Mouse (Mus musculus) spleen, adult 2 months (tissue): ENCODE measurements around the gene Prkce. TPM values are rescaled to one million over a fixed set of nuclear protein-coding genes. Genes with fewer than 3 reads are reported as not detected.

ENCODE experiments used
- DNase-seq, 2 experiments: peaks; one replicate each; pipeline versions ENCODE4 v3.0.0 to v3.0.0-alpha.2; 2012 to 2021; ENCODE audit warnings: low spot score in 2 of 2, low read depth in 1 of 2
- H3K27ac ChIP-seq: fragments of 200-500 bp; 2 replicates; pipeline ENCODE4 v1.5.1; 2012; ENCODE audit warnings: low read length, inconsistent platforms; ENCODE audit not compliant: insufficient read depth
- H3K27me3 ChIP-seq: fragments of 200-500 bp; 2 replicates; pipeline ENCODE4 v1.6.1; 2012; ENCODE audit warnings: mild to moderate bottlenecking, moderate library complexity, low read length, inconsistent platforms; ENCODE audit not compliant: control insufficient read depth, insufficient read depth
- H3K36me3 ChIP-seq: fragments of 200-500 bp; 2 replicates; pipeline ENCODE4 v1.6.1; 2012; ENCODE audit warnings: mild to moderate bottlenecking, low read length, inconsistent platforms; ENCODE audit not compliant: control insufficient read depth, insufficient read depth
- H3K4me1 ChIP-seq: fragments of 200-500 bp; 2 replicates; pipeline ENCODE4 v1.6.1; 2011; ENCODE audit warnings: inconsistent platforms; ENCODE audit not compliant: control insufficient read depth, insufficient read depth, insufficient read length
- H3K4me3 ChIP-seq: fragments of 200-500 bp; 2 replicates; pipeline ENCODE4 v1.5.1; 2011; ENCODE audit warnings: mild to moderate bottlenecking, inconsistent platforms; ENCODE audit not compliant: insufficient read depth, insufficient read length; ENCODE audit errors: extremely low read depth
- CTCF ChIP-seq: fragments of 200-500 bp; IDR thresholded peaks from 2 replicates; pipeline ENCODE4 v1.5.1; 2011; ENCODE audit warnings: mild to moderate bottlenecking, inconsistent platforms; ENCODE audit not compliant: insufficient read depth, insufficient read length, insufficient replicate concordance; ENCODE audit errors: extremely low read depth
- POLR2A ChIP-seq: fragments of 200-500 bp; IDR thresholded peaks from 2 replicates; pipeline ENCODE4 v1.6.1; 2011; ENCODE audit warnings: low read depth, low read length, inconsistent platforms
- WGBS: fragments of 180-500 bp; shearing (Covaris S2); methylation state at CpG from one replicate; pipeline ENCODE4 v1.1.7; 2018; 5-methylcytosine and 5-hydroxymethylcytosine counted together
- polyA plus RNA-seq: library from polyadenylated mRNA; depleted of rRNA; stranded (reverse); fragments of >200 nt; gene quantifications from 2 replicates; pipeline ENCODE4 v1.2.3, GENCODE M21; 2012

The Prkce gene
- polyA plus RNA-seq, 1 experiment, result 4.8 TPM

GRCm38 (mm10) chr17:86254285-86254684 is 86.7 kb downstream of the Prkce start:
- H3K27me3 ChIP-seq, result no peaks in the 10 kb centered on the region
- TF ChIP-seq CTCF (no peak), POLR2A (no peak)
- H3K4me3 ChIP-seq, result no peak overlapping the region
- peaks cover 6% of the 10 kb centered on the region; the same call in 1 of the 2 replicates for H3K4me1 ChIP-seq
- H3K36me3 ChIP-seq, result no peaks in the 10 kb centered on the region
- no peak for DNase-seq
- WGBS, result 94% methylated on average over 8 of the region's 8 CpGs
- no peak overlapping the region for H3K27ac ChIP-seq

DNA sequence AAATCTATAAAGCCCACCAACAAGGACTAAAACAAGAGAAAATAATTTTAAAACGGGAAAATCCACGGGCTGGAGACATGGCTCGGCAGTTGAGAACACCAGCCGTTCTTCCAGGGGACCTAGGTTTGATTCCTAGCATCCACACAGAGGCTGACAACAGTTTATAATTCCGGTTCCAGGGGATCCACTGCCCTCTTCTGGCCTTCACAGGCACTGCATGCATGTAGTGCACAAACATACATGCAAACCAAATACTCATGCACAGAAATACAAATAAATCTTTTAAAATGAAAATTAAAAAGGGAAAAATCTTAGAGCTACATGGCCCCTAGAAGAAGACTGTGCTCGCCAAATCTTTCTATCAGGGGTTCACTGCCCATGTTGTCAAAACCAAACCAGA is 87.4 kb downstream of the Prkce start:
- Histone ChIP-seq H3K4me3 (no peak overlapping the region), H3K27ac (no peak overlapping the region), H3K4me1 (peaks cover under 1% of the 10 kb centered on the region; the same call in 1 of the 2 replicates), H3K27me3 (no peaks in the 10 kb centered on the region), H3K36me3 (no peaks in the 10 kb centered on the region)
- WGBS, result 96% methylated on average over 6 of the region's 6 CpGs
- no peak for TF ChIP-seq CTCF
- no peak for TF ChIP-seq POLR2A
- DNase-seq, result no peak

DNA sequence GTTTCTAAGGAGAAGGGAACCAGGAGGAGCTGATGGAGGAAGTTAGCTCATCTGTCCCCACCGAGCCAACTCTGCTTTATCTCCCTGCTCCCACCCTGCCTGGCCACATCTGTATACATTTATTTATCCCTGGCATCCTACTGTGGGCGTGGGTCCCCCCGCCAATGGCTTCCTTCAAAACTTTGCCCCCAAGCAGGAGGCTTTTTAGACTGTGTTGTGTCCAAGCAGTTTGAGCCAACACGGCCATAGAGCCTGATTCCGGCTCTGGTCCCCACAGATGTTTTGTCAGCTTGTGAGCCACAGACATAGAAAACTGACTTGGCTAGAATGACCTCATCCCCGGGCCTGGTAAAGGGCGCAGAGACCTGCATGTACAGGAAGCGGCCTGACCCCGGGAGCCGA is 89.1 kb downstream of the Prkce start:
- TF ChIP-seq CTCF (no peak), POLR2A (no peak)
- H3K4me3 ChIP-seq, result no peak overlapping the region

GRCm38 (mm10) chr17:86261067-86261466 is 93.5 kb downstream of the Prkce start:
- WGBS, result 90% methylated on average over 8 of the region's 8 CpGs
- no peak for DNase-seq
- no peak for TF ChIP-seq CTCF
- no peak for TF ChIP-seq POLR2A

More for the DNA sequence above, 89.1 kb downstream of the Prkce start:
- 76% methylated on average over 10 of the region's 10 CpGs for WGBS
- no peaks in the 10 kb centered on the region for H3K4me1 ChIP-seq
- H3K27ac ChIP-seq, result no peak overlapping the region
- no peaks in the 10 kb centered on the region for H3K27me3 ChIP-seq
- H3K36me3 ChIP-seq, result no peaks in the 10 kb centered on the region
- no peak for DNase-seq

GRCm38 (mm10) chr17:86263985-86264649 is 96.5 kb downstream of the Prkce start:
- H3K27me3 ChIP-seq, result no peaks in the 10 kb centered on the region; the same call in 1 of the 2 replicates
- TF ChIP-seq CTCF, result no peak
- TF ChIP-seq POLR2A, result no peak
- H3K27ac ChIP-seq, result no peak overlapping the region
- WGBS, result 92% methylated on average over 11 of the region's 11 CpGs
- no peaks in the 10 kb centered on the region for H3K36me3 ChIP-seq
- H3K4me3 ChIP-seq, result no peak overlapping the region
- no peaks in the 10 kb centered on the region for H3K4me1 ChIP-seq
- DNase-seq, result no peak

More at GRCm38 (mm10) chr17:86261067-86261466, 93.5 kb downstream of the Prkce start:
- no peaks in the 10 kb centered on the region for H3K27me3 ChIP-seq
- no peaks in the 10 kb centered on the region for H3K4me1 ChIP-seq
- no peak overlapping the region for H3K27ac ChIP-seq
- H3K4me3 ChIP-seq, result no peak overlapping the region
- no peaks in the 10 kb centered on the region for H3K36me3 ChIP-seq

DNA sequence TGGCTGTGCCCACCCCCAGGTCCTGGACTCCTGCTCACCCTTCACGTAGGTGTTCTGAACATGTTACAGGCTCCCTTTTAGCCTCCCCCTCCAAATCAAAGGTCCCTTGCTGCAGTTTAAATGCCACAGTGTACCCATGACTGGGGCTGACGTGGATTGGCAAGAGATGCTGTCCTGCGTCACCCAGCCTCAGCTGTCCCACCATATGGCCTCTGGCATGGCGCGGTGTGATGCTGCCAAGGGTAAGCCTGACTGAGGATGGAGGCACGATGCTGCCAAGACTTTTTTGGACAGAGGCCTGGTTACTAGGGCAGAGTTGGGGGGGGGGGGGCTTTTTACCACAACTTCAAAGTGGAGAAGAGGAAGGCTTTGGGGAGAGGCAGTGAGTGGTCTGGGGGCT is 98.5 kb downstream of the Prkce start:
- no peak overlapping the region for H3K4me3 ChIP-seq
- no peaks in the 10 kb centered on the region; the same call in 1 of the 2 replicates for H3K27me3 ChIP-seq
- H3K4me1 ChIP-seq, result 0 out of 2 replicates have a peak, but pooled peaks cover 2% of the 10 kb centered on the region
- H3K36me3 ChIP-seq, result no peaks in the 10 kb centered on the region
- no peak for TF ChIP-seq CTCF
- TF ChIP-seq POLR2A, result no peak
- H3K27ac ChIP-seq, result no peak overlapping the region
- 94% methylated on average over 6 of the region's 6 CpGs for WGBS
- no peak for DNase-seq

DNA sequence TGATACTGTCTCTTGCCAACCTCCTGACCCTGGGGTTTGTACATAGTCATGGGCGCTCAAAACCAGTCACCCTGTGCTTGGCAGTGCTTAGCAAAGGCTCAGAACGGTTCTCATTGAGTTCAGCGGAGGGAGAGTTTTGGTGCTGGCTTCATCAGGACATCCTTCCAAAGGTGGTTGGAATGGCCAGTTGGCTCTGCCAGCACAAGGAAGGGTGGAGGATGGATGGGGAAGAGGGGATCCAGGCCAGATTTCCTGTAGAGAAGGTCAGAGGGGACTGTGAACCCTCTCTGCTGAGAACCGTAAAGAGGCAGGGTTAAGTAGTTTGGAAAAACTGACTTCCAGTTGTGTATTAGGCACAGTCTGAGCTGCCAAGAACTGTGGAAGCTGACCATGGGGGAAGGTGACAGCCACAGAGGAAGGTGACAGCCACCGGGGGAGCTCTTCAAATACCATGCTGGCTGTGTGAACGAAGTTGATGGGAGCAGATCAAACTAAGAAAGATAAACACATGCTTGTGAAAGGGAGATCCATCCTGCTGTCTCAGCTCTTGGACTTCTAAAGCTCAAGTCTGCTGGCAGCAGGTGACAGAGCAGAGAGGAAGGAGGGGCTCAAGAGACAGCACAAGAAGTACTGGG is 99.7 kb downstream of the Prkce start:
- Histone ChIP-seq H3K27ac (no peak overlapping the region), H3K36me3 (no peaks in the 10 kb centered on the region), H3K27me3 (no peaks in the 10 kb centered on the region; the same call in 1 of the 2 replicates), H3K4me3 (no peak overlapping the region), H3K4me1 (0 out of 2 replicates have a peak, but pooled peaks cover 2% of the 10 kb centered on the region)
- DNase-seq, result no peak
- TF ChIP-seq CTCF (no peak; the same call in 1 of the 2 replicates), POLR2A (no peak)
- WGBS, result 80% methylated on average over 6 of the region's 6 CpGs
